Mouse (Mus musculus) kidney, embryonic 16.5 days (tissue): ENCODE data around the gene Sox10. TPM values are rescaled to one million over a fixed set of nuclear protein-coding genes. Genes with fewer than 3 reads are reported as not detected.
A peak's percentile ranks its signal among the peaks of the same experiment; 100 is the strongest.

Experiments
- ATAC-seq: fragments of 200-750 bp; cut with Nextera tagmentation; 2 replicates; pipeline ENCODE4 v1.8.0; 2017; ENCODE audit warnings: moderate TSS enrichment; ENCODE audit not compliant: low FRiP score, low TSS enrichment
- H3K27ac ChIP-seq: fragments of 300-500 bp; sonication (generic); 2 replicates; pipeline ENCODE4 v1.5.1; 2014; ENCODE audit warnings: low read length
- H3K27me3 ChIP-seq: fragments of 300-500 bp; sonication (generic); 2 replicates; pipeline ENCODE4 v1.6.1; 2014; ENCODE audit warnings: low read length, control low read depth, mixed read lengths; ENCODE audit not compliant: insufficient read depth
- H3K36me3 ChIP-seq: fragments of 300-500 bp; sonication (generic); 2 replicates; pipeline ENCODE4 v1.6.1; 2014; ENCODE audit warnings: low read length, control low read depth, mixed read lengths; ENCODE audit not compliant: insufficient read depth
- H3K4me1 ChIP-seq: fragments of 300-500 bp; sonication (generic); 2 replicates; pipeline ENCODE4 v1.6.1; 2014; ENCODE audit warnings: low read length, control low read depth, mixed read lengths; ENCODE audit not compliant: insufficient read depth
- H3K4me2 ChIP-seq: fragments of 300-500 bp; sonication (generic); replicated peaks from 2 replicates; pipeline ENCODE4 v1.6.1; 2014; ENCODE audit warnings: low read depth, low read length
- H3K4me3 ChIP-seq: fragments of 300-500 bp; sonication (generic); 2 replicates; pipeline ENCODE4 v1.5.1; 2014; ENCODE audit warnings: mild to moderate bottlenecking, low read length
- H3K9ac ChIP-seq: fragments of 300-500 bp; sonication (generic); replicated peaks from 2 replicates; pipeline ENCODE4 v1.6.1; 2014; ENCODE audit warnings: low read length
- H3K9me3 ChIP-seq: fragments of 300-500 bp; sonication (generic); 2 replicates; pipeline ENCODE4 v1.6.1; 2016; ENCODE audit warnings: low read length, control low read depth
- WGBS: fragments of 180-500 bp; shearing (Covaris S2); extraction: QIAGEN DNeasy Blood & Tissue Kit; methylation state at CpG from one replicate; pipeline ENCODE4 v1.1.7; 2014; 5-methylcytosine and 5-hydroxymethylcytosine counted together
- polyA plus RNA-seq: library from polyadenylated mRNA; unstranded; fragments of >200 nt; fragmentation: Nextera tagmentation; extraction: Ambion mirVana; gene quantifications from 2 replicates; pipeline ENCODE4 v1.2.1, GENCODE M21; 2015

Sox10 gene
- polyA plus RNA-seq, 1 experiment from 2014 or later, result 0.56 TPM

DNA sequence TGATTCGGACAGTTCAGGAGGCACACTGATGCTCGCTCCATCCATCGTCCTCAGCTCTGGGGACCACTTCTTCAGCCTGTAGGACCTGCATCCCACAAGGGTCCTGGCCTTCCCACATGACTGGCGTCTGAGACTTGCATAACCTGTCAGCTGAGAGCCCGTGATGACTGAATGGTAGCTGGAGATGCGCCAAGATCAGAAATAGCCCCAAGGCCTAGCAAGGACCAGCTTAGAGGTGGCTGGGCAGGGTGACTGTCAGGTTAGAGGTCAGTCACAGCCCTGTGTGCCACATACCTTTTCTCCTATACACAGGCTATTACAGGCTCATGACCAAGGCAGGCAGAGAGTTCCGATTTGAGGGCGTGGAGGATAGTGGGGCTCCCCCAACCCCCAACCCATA lies 30.5 kb upstream of the Sox10 start:
- peaks cover 4% of the 10 kb centered on the region; the same call in 1 of the 2 replicates for H3K9me3 ChIP-seq
- WGBS, result 83% methylated on average over 8 of the region's 8 CpGs
- no peak for ATAC-seq

DNA sequence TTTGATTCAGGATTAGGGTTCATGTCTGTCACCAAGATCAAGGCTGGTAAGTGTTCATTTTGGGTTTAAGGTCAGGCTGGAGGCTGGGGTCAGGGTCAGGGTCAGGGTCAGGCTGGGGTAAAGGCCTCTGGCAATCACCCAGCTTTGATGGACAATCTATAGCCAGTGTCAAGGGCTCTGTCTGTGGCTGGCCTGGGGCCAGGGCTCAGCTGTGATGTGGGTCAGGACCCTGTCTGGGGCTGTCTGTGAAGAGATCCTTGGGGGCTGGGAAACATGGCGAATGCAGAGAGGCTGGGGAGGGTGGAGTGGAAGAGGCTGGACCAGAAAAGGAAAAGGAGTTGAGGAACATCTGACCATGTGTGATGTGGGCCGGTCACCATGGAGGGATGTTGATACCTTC lies 29.9 kb upstream of the Sox10 start:
- H3K4me1 ChIP-seq, result 0 out of 2 replicates have a peak, but pooled peaks cover 10% of the 10 kb centered on the region
- H3K4me2 ChIP-seq, result no peak overlapping the region
- no peak for ATAC-seq
- no peaks in the 10 kb centered on the region for H3K36me3 ChIP-seq
- peaks cover 4% of the 10 kb centered on the region; the same call in 1 of the 2 replicates for H3K9me3 ChIP-seq
- 70% methylated on average over 2 of the region's 2 CpGs for WGBS
- no peak overlapping the region for H3K27ac ChIP-seq
- H3K4me3 ChIP-seq, result no peak overlapping the region
- no peak overlapping the region for H3K9ac ChIP-seq
- H3K27me3 ChIP-seq, result no peaks in the 10 kb centered on the region

More for the DNA sequence above, 30.5 kb upstream of the Sox10 start:
- Histone ChIP-seq H3K9ac (no peak overlapping the region), H3K27ac (no peak overlapping the region), H3K4me3 (no peak overlapping the region), H3K27me3 (no peaks in the 10 kb centered on the region), H3K36me3 (no peaks in the 10 kb centered on the region), H3K4me1 (0 out of 2 replicates have a peak, but pooled peaks cover 10% of the 10 kb centered on the region), H3K4me2 (no peak overlapping the region)

DNA sequence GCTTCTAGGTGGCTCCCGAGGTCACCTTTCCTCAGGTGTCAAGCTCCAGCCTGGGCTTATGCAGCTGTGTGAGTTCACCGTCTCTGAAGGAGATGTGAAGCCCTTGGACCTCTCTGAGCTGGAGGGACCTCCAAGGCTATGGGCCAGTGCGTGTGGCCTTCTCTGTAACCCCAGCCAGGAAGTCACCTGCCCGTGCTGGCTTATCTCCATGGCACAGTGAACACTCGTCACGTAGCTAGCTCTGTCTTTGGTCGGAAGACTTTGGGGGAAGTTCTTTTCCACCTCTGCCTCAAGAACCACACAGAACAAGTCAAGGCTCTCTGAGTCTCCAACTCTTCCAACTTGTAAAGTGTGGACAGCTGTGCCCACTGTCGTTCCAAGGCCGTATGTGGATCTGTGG lies 29.0 kb upstream of the Sox10 start:
- Histone ChIP-seq H3K9me3 (peaks cover 4% of the 10 kb centered on the region; the same call in 1 of the 2 replicates), H3K4me1 (0 out of 2 replicates have a peak, but pooled peaks cover 10% of the 10 kb centered on the region), H3K4me3 (no peak overlapping the region), H3K9ac (no peak overlapping the region), H3K27me3 (no peaks in the 10 kb centered on the region), H3K27ac (no peak overlapping the region), H3K36me3 (no peaks in the 10 kb centered on the region), H3K4me2 (no peak overlapping the region)
- WGBS, result 67% methylated on average over 9 of the region's 9 CpGs
- no peak for ATAC-seq

DNA sequence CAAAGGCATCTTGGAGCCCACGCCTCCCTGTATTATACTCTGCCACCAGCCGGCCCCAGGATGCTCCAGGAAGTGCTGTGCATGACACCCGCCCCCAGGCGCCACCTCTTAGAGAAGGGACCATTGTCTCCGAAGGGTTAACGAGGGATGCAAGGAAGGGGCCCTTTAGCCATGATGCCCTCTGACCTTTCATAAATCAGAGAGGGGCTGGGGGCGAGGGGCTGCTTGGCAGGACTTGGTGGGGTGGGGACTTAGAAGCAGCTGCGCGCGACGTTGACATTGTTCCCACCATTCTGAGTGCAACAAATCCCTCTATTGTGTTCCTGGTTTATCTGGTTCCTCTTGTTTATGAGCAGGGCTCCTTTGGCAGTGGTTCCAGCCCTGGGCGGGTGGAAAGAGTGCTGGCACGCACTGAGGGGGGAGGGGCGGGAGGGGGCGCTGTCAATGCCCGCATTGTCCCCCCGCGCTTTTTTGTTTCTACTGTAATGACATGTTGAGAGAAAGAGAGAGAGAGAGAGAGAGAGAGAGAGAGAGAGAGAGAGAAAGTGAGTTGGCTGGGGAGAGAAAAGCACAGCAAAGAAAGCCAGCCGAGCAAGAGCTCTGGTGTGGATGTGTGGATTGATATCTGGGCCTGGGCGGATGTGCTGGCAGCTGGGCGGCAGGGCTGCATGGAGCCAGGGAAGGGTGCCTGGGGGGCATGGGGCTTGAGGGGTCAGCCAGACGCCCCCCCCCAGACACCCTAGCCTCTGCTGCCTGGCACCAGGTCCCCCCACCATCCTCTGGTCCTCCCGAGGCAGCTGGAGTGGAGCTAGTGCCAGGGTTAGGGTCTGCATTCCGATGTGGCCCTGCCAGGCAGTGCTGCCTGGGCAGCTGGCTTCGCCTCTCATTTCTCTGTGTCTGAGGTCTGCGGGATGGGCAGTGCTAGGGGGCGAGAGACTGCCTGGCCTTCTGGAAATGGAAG lies 28.1 kb upstream of the Sox10 start:
- Histone ChIP-seq H3K36me3 (no peaks in the 10 kb centered on the region), H3K4me3 (no peak overlapping the region), H3K9ac (no peak overlapping the region), H3K4me2 (peak overlapping the region; percentile 18; the same call in 1 of the 2 replicates), H3K9me3 (peaks cover 4% of the 10 kb centered on the region; the same call in 1 of the 2 replicates), H3K4me1 (0 out of 2 replicates have a peak, but pooled peaks cover 10% of the 10 kb centered on the region), H3K27me3 (no peaks in the 10 kb centered on the region), H3K27ac (peak overlapping the region; percentile 37)
- WGBS, result 41% methylated on average over 27 of the region's 27 CpGs
- ATAC-seq, result peak; percentile 47; the same call in 1 of the 2 replicates

GRCm38 (mm10) chr15:79192450-79192849 lies 27.4 kb upstream of the Sox10 start:
- Histone ChIP-seq H3K9me3 (peaks cover 4% of the 10 kb centered on the region; the same call in 1 of the 2 replicates), H3K36me3 (no peaks in the 10 kb centered on the region), H3K4me3 (no peak overlapping the region), H3K27me3 (no peaks in the 10 kb centered on the region), H3K9ac (no peak overlapping the region), H3K27ac (no peak overlapping the region), H3K4me1 (0 out of 2 replicates have a peak, but pooled peaks cover 10% of the 10 kb centered on the region), H3K4me2 (0 out of 2 replicates have a peak overlapping the region, but pooled peaks have one; percentile 18)
- 0 out of 2 replicates have a peak, but pooled peaks have one; percentile 43 for ATAC-seq
- WGBS, result 82% methylated on average over 6 of the region's 6 CpGs

GRCm38 (mm10) chr15:79191426-79191825 lies 26.4 kb upstream of the Sox10 start:
- H3K9ac ChIP-seq, result no peak overlapping the region
- H3K4me1 ChIP-seq, result 0 out of 2 replicates have a peak, but pooled peaks cover 10% of the 10 kb centered on the region
- ATAC-seq, result no peak
- no peak overlapping the region for H3K4me3 ChIP-seq
- no peaks in the 10 kb centered on the region for H3K36me3 ChIP-seq
- WGBS, result 93% methylated on average over 2 of the region's 2 CpGs
- no peaks in the 10 kb centered on the region for H3K27me3 ChIP-seq
- no peak overlapping the region for H3K27ac ChIP-seq
- H3K4me2 ChIP-seq, result no peak overlapping the region
- H3K9me3 ChIP-seq, result peaks cover 4% of the 10 kb centered on the region; the same call in 1 of the 2 replicates

GRCm38 (mm10) chr15:79187819-79188218 lies 22.8 kb upstream of the Sox10 start:
- WGBS, result 95% methylated on average over 8 of the region's 8 CpGs
- no peak for ATAC-seq
- H3K9me3 ChIP-seq, result peaks cover 4% of the 10 kb centered on the region; the same call in 1 of the 2 replicates
- no peak overlapping the region for H3K4me3 ChIP-seq
- 0 out of 2 replicates have a peak, but pooled peaks cover under 1% of the 10 kb centered on the region for H3K4me1 ChIP-seq
- H3K4me2 ChIP-seq, result no peak overlapping the region
- no peak overlapping the region for H3K9ac ChIP-seq
- H3K27ac ChIP-seq, result no peak overlapping the region
- H3K27me3 ChIP-seq, result no peaks in the 10 kb centered on the region
- H3K36me3 ChIP-seq, result no peaks in the 10 kb centered on the region

GRCm38 (mm10) chr15:79185213-79185612 lies 20.2 kb upstream of the Sox10 start:
- H3K27me3 ChIP-seq, result no peaks in the 10 kb centered on the region
- H3K9me3 ChIP-seq, result no peaks in the 10 kb centered on the region
- no peak overlapping the region for H3K4me2 ChIP-seq
- no peak for ATAC-seq
- no peak overlapping the region for H3K4me3 ChIP-seq
- H3K27ac ChIP-seq, result no peak overlapping the region
- 74% methylated on average over 10 of the region's 10 CpGs for WGBS
- H3K4me1 ChIP-seq, result no peaks in the 10 kb centered on the region
- no peak overlapping the region for H3K9ac ChIP-seq
- H3K36me3 ChIP-seq, result no peaks in the 10 kb centered on the region

DNA sequence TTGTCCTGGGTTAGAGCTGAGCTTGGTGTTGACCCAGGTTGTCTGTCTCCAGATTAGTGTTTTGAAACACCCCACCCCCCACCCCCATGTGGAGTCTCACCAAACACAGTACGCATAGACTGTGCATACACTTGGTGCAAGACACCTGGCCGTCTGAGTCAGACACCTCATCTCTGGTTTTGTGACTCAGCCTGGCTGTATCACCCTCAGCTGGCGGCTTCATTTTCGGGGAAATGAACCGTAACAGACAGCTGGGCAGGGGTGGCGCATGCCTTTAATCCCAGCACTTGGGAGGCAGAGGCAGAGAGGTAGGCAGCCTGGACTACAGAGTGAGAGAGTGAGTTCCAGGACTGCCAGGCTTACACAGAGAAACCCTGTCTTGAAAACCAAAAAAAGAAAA lies 11.9 kb upstream of the Sox10 start:
- no peak overlapping the region for H3K4me2 ChIP-seq
- no peak overlapping the region for H3K27ac ChIP-seq
- H3K9me3 ChIP-seq, result no peaks in the 10 kb centered on the region
- no peak for ATAC-seq
- no peaks in the 10 kb centered on the region for H3K4me1 ChIP-seq
- H3K27me3 ChIP-seq, result no peaks in the 10 kb centered on the region
- H3K9ac ChIP-seq, result no peak overlapping the region
- no peaks in the 10 kb centered on the region for H3K36me3 ChIP-seq
- H3K4me3 ChIP-seq, result no peak overlapping the region
- WGBS, result 49% methylated on average over 6 of the region's 6 CpGs
